Mouse (Mus musculus) fibroblast of lung, adult 2 months (primary cell): ENCODE data around the gene Frmd5.
A peak's percentile ranks its signal among the peaks of the same experiment; 100 is the strongest.

Experiments
- DNase-seq: peaks from one replicate; pipeline ENCODE4 v3.0.0-alpha.2; 2011; ENCODE audit warnings: low read depth

Gene Frmd5

DNA sequence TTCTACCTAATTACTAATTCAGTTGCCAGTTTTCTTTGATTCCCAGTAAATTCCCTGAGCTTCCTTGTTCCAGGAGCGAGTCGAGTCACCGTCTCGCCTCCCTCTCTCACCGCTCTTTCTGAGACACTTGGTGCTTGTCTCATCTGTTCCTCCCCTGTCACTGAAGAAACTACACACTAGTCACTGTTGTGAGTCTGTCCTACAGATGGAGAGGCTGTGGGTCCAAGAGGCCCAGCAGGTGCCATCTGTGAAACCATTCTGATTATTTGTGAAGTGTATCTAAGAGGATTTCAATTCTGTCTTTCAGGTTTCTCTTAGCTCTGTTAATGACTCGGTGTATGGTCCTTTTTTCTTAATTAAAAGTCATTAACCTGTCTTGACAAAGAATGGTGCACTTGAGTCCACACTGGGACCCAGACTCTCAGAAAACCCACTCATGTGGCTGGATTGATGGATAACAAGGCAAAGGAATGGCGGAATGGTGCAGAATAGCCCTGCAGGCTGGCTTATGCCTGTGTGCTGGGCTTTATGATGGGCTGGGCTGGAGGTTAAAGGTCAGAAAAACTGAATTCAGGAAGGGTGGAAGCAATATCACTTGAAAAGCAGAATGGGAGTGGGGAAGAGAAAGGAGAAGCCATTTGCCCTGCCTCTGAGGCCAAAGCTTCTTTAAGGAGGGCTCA lies 186.2 kb downstream of the Frmd5 start:
- DNase-seq: no peak

GRCm38 (mm10) chr2:121615199-121615559 lies 191.7 kb downstream of the Frmd5 start:
- DNase-seq: no peak

DNA sequence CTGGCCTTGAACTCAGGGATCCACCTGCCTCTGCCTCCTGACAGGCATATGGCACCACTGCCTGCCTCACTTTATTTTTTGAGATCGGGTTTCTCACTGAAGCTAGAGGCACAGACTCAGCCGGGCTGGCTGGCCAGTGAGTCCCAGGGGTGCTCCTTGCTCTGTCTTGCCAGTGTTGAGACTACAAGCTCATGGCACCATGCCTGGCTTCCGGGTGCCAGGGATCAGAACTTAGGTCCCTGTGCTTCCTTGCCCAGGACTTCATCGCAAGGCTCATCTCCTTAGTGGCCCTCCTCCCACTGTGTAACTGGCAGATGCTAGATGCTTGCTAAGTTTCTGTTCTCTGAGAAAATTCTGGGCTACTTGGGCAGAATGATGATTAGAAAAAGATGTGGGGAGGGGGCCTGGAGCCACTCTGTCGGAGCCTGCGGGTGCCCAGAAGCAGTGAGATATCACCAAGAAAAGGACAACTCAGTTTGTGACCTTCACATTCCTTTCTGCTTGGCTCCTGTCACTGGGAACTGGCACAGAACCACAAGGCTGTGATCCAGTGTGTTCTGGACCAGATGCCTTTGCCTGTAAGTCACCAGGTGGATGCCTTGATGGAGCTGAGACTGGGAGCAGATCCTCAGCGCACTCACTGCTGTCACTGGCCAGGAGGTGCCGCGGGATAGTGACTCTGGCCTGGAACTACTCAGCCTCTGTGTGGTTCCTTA lies 192.2 kb downstream of the Frmd5 start:
- DNase-seq: no peak

DNA sequence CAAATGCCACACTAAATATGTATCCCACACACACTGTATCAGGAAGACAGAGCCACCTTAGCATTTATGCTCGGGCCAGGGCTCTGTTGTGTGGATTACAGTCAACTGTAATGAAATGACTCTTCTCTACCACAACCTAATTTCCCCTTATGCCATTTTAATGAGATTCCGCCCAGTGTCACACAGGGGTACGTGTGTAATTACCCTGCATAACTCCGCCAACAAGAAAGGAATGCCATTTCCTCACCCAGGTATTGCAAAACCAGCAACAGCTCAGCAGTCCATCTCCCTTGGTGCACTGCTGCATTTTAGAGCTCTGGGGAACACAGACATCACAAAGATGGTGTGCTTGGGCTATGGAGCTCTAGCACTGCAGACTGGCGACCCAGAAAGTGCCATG lies 194.8 kb downstream of the Frmd5 start:
- no peak for DNase-seq

DNA sequence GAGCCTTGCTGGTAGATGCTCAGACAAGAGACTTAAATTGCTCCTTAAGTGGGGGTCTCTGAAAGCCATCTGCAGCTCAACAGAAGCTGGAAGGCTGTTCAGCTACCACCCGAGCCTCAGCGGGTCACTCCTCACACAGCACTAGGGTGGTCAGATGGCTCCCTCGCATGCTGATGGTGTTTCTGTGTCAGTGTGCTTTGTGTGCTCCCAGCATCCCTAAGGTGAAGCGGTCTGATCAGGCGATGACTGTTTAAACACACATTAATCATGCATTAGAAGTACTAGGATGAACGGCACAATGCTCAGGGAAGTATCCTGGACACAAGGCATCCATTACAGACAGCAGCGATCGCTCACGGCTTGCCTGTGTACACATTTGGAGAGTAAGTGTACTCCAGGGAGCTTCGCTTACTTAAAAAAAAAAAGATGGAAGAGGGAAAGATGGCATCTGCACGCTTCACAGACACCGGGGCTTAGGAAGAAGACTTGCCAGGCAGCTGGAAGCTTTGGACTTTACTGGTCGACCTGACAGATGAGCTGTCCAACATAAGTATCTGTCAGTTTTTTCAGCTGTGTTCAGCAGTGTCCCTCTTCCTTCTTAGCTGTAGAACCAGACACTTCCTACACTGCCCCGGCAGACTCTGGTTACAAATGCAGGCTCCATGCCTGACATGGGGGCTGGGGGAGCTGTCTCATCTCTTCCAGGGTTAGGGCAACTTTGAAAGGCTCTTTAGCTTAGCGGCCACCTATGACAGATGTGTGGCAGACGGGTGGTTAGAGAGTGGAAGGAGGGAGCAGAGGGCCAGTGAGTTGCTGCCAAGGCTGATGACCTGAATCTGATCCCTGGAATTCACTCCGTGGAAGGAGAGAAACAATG lies 196.6 kb downstream of the Frmd5 start:
- no peak for DNase-seq

GRCm38 (mm10) chr2:121609141-121609724 lies 197.7 kb downstream of the Frmd5 start:
- no peak for DNase-seq

DNA sequence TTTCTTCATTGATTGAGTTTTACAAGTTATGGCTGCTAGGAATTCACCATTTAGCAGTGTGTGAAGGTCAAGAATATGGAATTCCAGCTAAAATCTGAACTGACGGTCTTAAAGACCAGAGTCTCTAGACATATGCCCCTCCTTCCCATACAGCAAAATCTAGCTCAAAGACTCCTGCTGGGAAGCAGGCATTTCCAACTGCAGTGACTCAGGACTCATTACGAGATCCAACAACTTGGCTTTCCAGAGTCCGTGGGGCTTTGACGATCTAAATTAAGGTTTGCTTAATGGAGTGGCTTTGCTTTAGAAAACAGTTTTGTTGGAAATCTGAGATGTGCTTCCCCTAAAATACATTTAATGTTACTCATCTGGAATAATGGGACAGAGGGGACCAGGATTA lies 204.5 kb downstream of the Frmd5 start:
- DNase-seq: no peak

GRCm38 (mm10) chr2:121601543-121601942 lies 205.3 kb downstream of the Frmd5 start:
- DNase-seq: no peak

GRCm38 (mm10) chr2:121600736-121601135 lies 206.2 kb downstream of the Frmd5 start:
- DNase-seq: no peak

DNA sequence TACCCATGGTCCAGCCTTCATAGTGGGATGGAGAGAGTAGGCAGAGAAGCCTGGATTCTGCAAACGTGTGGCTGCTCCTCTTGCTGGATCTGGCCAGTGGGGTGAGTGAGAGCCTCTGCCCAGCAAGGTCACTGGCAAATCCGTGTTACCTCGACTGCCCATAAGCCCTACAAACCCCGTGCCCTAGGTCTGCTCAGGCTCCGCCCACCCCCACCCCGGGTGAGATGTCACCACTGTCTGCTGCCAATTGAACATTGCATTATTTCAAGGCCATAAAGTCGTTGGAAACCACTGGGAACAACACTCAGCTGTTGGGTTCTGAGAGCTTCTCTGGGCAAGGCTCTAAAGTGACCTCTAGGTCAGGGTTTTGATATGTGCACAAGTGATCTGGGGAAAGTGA lies 208.6 kb downstream of the Frmd5 start:
- DNase-seq: no peak

- no peak for DNase-seq
Observed at GRCm38 (mm10) chr2:121596621-121597020, 210.3 kb downstream of the Frmd5 start.

GRCm38 (mm10) chr2:121594660-121595291 lies 212.1 kb downstream of the Frmd5 start:
- no peak for DNase-seq

DNA sequence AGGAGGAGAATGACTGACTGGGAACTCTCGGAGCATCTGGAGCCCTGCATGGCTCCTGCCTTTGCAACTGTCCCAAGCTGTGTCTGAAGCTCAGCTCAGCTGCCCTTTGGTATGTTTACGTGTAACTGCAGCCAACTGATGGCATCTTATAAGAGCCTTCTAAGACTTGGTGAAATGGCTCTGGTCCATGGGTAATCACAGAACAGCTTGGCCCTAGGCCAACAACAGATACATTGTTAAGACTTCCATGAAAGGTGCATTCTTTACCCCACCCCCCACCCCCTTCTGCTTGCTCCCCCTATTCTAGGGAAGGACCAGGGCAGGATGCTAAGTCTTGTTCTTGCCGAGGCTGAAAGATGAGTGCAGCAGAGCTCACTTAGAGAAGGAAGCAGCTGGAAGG lies 212.8 kb downstream of the Frmd5 start:
- DNase-seq: no peak

DNA sequence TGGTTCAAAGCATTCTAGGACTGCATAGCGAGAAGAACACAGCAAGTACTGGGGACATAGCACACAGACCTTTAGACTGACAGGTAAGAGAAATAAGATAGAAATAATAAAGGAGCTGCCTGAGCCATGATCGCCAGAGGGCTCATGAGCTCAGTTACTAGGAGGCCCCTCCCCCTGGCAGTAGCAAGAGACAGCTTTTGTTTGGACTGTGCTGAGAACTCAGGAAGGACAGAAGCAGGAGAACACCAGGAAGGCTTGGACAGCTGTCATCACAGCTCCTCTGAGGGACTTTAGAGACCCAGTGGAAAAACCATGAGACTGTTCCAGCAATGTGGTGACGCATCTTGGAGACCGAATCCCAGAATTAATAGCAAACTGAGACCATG lies 218.6 kb downstream of the Frmd5 start:
- no peak for DNase-seq

DNA sequence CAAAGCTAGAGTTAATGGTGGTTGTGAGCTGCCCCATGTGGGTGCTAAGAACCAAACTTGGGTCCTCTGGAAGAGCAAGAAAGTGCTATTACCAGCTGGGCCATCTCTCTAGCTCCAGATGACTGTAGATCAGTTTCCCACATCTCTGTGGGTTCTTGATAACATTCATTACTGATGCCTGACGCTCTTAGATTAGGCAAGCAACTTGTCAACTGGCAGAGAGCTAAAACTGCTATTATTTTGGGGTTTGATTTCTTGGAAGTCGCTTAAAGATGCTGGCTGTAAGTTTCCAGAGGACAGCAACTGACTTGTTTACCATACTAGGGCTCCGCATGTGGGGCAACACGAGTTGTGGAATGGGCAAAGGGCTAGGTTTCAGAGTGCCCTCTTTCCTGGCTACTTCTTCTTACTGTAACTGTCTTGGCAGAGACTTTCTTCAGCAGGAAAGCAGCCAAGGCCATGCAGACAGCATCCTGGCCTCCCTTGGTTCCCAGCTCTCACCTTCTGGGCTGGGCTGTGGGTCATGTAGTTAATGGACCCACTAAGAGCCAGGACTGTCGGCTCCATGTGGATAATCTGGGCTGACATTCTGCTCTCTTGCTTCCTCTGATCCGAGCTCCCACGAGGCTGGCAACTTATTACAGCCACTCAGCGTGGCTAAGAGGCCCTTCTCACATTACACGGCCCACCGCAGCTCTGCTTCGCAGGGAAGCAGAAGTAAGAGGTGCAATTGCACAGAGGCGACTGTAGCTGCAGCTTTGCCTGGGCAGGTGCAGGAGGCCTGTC lies 219.2 kb downstream of the Frmd5 start:
- peak; percentile 91 for DNase-seq

DNA sequence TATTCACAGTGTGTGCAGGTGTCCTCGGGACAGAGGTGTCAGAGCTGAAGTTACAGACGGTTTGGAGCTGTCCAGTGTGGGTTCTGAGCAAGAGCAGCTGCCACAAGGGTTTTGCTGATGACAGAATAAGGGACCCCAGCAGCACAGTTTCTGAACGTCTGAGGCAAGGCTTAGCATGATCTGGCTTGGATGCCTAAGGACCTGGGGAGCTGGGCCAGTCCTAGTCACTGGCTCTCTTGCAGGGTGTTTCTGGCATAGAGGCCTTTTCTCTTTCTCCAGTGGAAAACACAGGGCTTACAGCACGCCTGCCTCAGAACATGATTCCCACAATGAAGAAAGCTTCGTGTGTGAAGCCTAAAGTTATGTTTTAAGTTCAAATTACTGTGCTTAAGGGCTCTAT lies 222.2 kb downstream of the Frmd5 start:
- DNase-seq: no peak

- DNase-seq: no peak
Observed at GRCm38 (mm10) chr2:121583468-121584116, 223.3 kb downstream of the Frmd5 start.

DNA sequence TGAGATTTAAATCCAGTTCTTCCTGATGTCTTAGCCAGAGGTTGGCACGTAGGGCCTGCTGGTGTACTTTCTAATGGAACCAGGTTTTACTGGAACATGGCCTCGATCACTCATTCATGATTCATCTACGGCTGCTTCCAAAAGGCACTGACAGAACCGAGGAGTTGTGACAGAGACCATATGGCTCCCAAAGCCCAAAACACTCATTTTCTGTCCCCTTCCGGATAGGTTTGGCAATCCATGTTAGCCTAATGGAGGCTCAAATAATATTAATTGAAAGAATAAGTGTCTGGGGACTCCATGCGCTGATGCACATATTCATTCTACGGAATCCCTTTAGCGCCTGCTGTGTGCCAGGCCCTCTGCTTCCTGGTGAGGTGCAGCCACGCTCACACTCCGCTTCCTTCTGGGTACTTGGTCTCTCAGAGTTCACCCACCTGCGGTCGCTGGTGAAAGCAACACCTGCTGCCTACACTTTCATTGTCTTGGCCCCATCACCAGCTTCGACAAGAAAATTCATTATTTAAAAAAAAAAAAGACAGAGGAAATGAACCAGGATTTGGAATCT lies 224.0 kb downstream of the Frmd5 start:
- no peak for DNase-seq

DNA sequence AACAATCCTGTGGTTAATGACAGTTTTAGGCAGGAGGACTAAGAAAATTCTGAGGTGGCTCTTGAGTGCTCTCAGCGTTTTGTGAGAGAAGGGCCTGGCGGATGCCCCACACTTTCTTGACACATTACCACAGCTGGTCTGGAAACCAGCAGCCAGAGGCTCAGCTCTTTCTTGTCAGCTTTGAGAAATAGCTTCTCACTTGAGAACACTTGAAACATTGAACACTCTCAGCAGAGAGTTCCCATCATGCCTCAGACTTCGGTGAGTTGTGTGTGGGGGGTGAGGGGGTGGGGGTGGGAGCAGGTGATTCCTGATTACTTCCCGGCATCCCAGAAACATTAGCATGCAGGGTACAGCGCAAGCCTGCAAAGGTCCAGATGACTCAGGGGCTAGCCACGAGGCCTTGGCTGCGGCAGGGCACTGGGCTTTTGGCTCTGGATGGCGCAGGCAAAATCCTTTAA lies 231.1 kb downstream of the Frmd5 start:
- peak; percentile 96 for DNase-seq

DNA sequence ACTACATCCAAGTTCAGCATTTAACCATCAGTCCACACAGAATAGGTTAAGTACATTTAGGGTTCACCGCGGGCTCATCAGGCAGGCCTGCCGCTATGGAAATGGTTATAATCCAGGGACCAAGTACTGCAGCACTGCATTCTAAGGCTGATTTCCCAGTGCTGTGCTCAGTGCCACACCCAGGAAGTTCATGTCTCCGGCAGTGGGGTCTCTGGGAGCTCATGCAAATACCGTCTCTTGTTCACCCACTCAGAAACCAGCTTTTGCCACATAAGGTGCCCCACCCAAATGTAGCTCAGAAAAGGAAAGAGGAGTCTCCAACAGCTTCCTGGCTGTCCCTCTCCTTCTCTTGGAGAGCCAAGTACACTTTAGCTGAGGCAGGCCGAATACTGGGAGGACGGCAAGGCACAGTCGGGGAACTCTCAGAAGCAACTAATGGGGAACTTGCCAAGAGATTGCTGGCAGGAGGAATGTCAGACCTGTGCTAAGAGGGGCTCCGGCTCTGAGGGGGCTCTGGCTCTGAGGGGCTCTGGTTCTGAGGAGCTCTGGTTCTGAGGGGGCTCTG lies 232.7 kb downstream of the Frmd5 start:
- no peak for DNase-seq
